Mouse (Mus musculus) C2C12 (cell line): ENCODE data around the gene Ak7. TPM values are rescaled to one million over a fixed set of nuclear protein-coding genes. Genes with fewer than 3 reads are reported as not detected.

ENCODE experiments used
- H3K27me3 ChIP-seq: one replicate; pipeline ENCODE4 v1.6.1; 2011; ENCODE audit not compliant: control insufficient read depth, insufficient read depth, insufficient read length
- H3K36me3 ChIP-seq: one replicate; pipeline ENCODE4 v1.6.1; 2011; ENCODE audit not compliant: control insufficient read depth, insufficient read depth
- H3K4me3 ChIP-seq: one replicate; pipeline ENCODE4 v1.5.1; 2011; ENCODE audit warnings: mild to moderate bottlenecking, control low read depth; ENCODE audit not compliant: poor library complexity, insufficient read depth, severe bottlenecking
- H3K79me2 ChIP-seq: one replicate; pipeline ENCODE4 v1.6.1; 2011; ENCODE audit not compliant: control insufficient read depth, insufficient read depth
- H3K79me3 ChIP-seq: one replicate; pipeline ENCODE4 v1.6.1; 2011; ENCODE audit warnings: low read depth, control low read depth
- H3ac ChIP-seq: one replicate; pipeline ENCODE3; 2011; ENCODE audit warnings: low read depth; ENCODE audit not compliant: control insufficient read depth, insufficient read length
- CEBPB ChIP-seq: IDR thresholded peaks from one replicate; pipeline ENCODE4 v1.6.1; 2011; ENCODE audit warnings: low read depth, mild to moderate bottlenecking, control low read depth, moderate library complexity
- CTCF ChIP-seq: IDR thresholded peaks from one replicate; pipeline ENCODE4 v1.5.1; 2011; ENCODE audit not compliant: control insufficient read depth, insufficient read depth, insufficient read length
- FOSL1 ChIP-seq: IDR thresholded peaks from one replicate; pipeline ENCODE4 v1.8.0; 2011; ENCODE audit warnings: mild to moderate bottlenecking, low read length; ENCODE audit not compliant: poor library complexity, insufficient read depth, severe bottlenecking
- MAX ChIP-seq: IDR thresholded peaks from one replicate; pipeline ENCODE4 v1.6.1; 2011; ENCODE audit warnings: mild to moderate bottlenecking, control low read depth
- MYOD1 ChIP-seq: IDR thresholded peaks from one replicate; pipeline ENCODE4 v1.6.1; 2011; ENCODE audit warnings: low read depth; ENCODE audit not compliant: control insufficient read depth, insufficient read length
- MYOG ChIP-seq: IDR thresholded peaks from one replicate; pipeline ENCODE4 v1.6.1; 2011; ENCODE audit not compliant: control insufficient read depth, insufficient read length; ENCODE audit errors: extremely low read depth
- USF1 ChIP-seq: IDR thresholded peaks from one replicate; pipeline ENCODE4 v1.6.1; 2011; ENCODE audit warnings: low read depth, mild to moderate bottlenecking, control low read depth, moderate library complexity
- polyA plus RNA-seq: library from polyadenylated mRNA; unstranded; fragments of >200 nt; fragmentation: generic; extraction: Trizol; gene quantifications from one replicate; pipeline ENCODE4 v1.2.1, GENCODE M21; 2012; ENCODE audit warnings: missing spikeins

The Ak7 gene
- polyA plus RNA-seq, 1 experiment: 0.12 TPM

- H3K4me3 ChIP-seq: peak overlapping the region; percentile 76
- H3K79me2 ChIP-seq: peaks cover 65% of the 10 kb centered on the region
- peaks cover 18% of the 10 kb centered on the region for H3K36me3 ChIP-seq
- TF ChIP-seq FOSL1 (no peak), CTCF (no peak), MYOG (no peak), MYOD1 (no peak), USF1 (no peak), MAX (no peak), CEBPB (no peak)
- H3ac ChIP-seq: no peak overlapping the region
- H3K27me3 ChIP-seq: no peaks in the 10 kb centered on the region
- H3K79me3 ChIP-seq: peaks cover 60% of the 10 kb centered on the region
Measured at GRCm38 (mm10) chr12:105786113-105786512, 80.3 kb downstream of the Ak7 start.

GRCm38 (mm10) chr12:105787626-105788025, 81.8 kb downstream of the Ak7 start:
- Histone ChIP-seq H3ac (no peak overlapping the region), H3K36me3 (peaks cover 18% of the 10 kb centered on the region), H3K79me2 (peaks cover 80% of the 10 kb centered on the region), H3K27me3 (no peaks in the 10 kb centered on the region), H3K79me3 (peaks cover 75% of the 10 kb centered on the region), H3K4me3 (no peak overlapping the region)
- no peak for TF ChIP-seq MAX
- no peak for TF ChIP-seq MYOD1
- TF ChIP-seq FOSL1: no peak
- TF ChIP-seq CEBPB: no peak

- H3K79me2 ChIP-seq: peaks cover 100% of the 10 kb centered on the region
- H3K27me3 ChIP-seq: no peaks in the 10 kb centered on the region
- H3K79me3 ChIP-seq: peaks cover 95% of the 10 kb centered on the region
- no peak overlapping the region for H3ac ChIP-seq
- TF ChIP-seq CTCF (no peak), USF1 (no peak), FOSL1 (no peak), MYOG (no peak), CEBPB (no peak), MYOD1 (no peak), MAX (no peak)
- peaks cover 21% of the 10 kb centered on the region for H3K36me3 ChIP-seq
- H3K4me3 ChIP-seq: no peak overlapping the region
Measured at GRCm38 (mm10) chr12:105789885-105790284, 84.1 kb downstream of the Ak7 start.

- no peak overlapping the region for H3K4me3 ChIP-seq
- peaks cover 38% of the 10 kb centered on the region for H3K36me3 ChIP-seq
- H3K79me3 ChIP-seq: peaks cover 97% of the 10 kb centered on the region
- TF ChIP-seq FOSL1 (no peak), MAX (no peak), CTCF (no peak), CEBPB (no peak), MYOG (no peak), MYOD1 (no peak), USF1 (no peak)
- H3K27me3 ChIP-seq: no peaks in the 10 kb centered on the region
- no peak overlapping the region for H3ac ChIP-seq
- peaks cover 100% of the 10 kb centered on the region for H3K79me2 ChIP-seq
Measured at GRCm38 (mm10) chr12:105794896-105795295, 89.1 kb downstream of the Ak7 start.

GRCm38 (mm10) chr12:105798001-105798400, 92.2 kb downstream of the Ak7 start:
- no peak overlapping the region for H3ac ChIP-seq
- no peaks in the 10 kb centered on the region for H3K27me3 ChIP-seq
- no peak overlapping the region for H3K4me3 ChIP-seq
- peaks cover 63% of the 10 kb centered on the region for H3K36me3 ChIP-seq
- H3K79me3 ChIP-seq: peaks cover 96% of the 10 kb centered on the region
- TF ChIP-seq MYOG (no peak), CTCF (no peak), CEBPB (no peak), FOSL1 (no peak), USF1 (no peak), MYOD1 (no peak), MAX (no peak)
- H3K79me2 ChIP-seq: peaks cover 100% of the 10 kb centered on the region

- Histone ChIP-seq H3K79me2 (peaks cover 93% of the 10 kb centered on the region), H3K79me3 (peaks cover 57% of the 10 kb centered on the region), H3K36me3 (peaks cover 93% of the 10 kb centered on the region), H3K4me3 (no peak overlapping the region), H3K27me3 (no peaks in the 10 kb centered on the region), H3ac (no peak overlapping the region)
- TF ChIP-seq MAX: no peak
- no peak for TF ChIP-seq CEBPB
- no peak for TF ChIP-seq MYOG
- TF ChIP-seq MYOD1: no peak
Measured at GRCm38 (mm10) chr12:105805790-105806189, 100.0 kb downstream of the Ak7 start.

GRCm38 (mm10) chr12:105806205-105806604, 100.4 kb downstream of the Ak7 start:
- Histone ChIP-seq H3K36me3 (peaks cover 93% of the 10 kb centered on the region), H3K4me3 (no peak overlapping the region), H3K27me3 (no peaks in the 10 kb centered on the region), H3K79me3 (peaks cover 53% of the 10 kb centered on the region), H3K79me2 (peaks cover 89% of the 10 kb centered on the region), H3ac (no peak overlapping the region)
- TF ChIP-seq MYOG (no peak), MYOD1 (no peak)
